Mouse (Mus musculus) myocyte (in vitro differentiated cells): ENCODE measurements at regions not wholly inside any gene's neighbourhood (a gene's known extent, or its start where the extent isn't known, plus 50 kb on each side); places are given as distances from the start of the nearest gene placed in this dataset.

ENCODE experiments used
- H3K27me3 ChIP-seq: one replicate; pipeline ENCODE4 v1.6.1; 2011; ENCODE audit not compliant: control insufficient read depth, insufficient read depth, insufficient read length
- H3K36me3 ChIP-seq: one replicate; pipeline ENCODE4 v1.6.1; 2011; ENCODE audit not compliant: control insufficient read depth, insufficient read depth
- H3K4me2 ChIP-seq: one replicate; pipeline ENCODE4 v1.6.1; 2011; ENCODE audit warnings: low read depth, control low read depth
- H3K4me3 ChIP-seq: one replicate; pipeline ENCODE4 v1.5.1; 2011; ENCODE audit warnings: mild to moderate bottlenecking, control low read depth, moderate library complexity
- H3K79me2 ChIP-seq: one replicate; pipeline ENCODE4 v1.6.1; 2011; ENCODE audit not compliant: control insufficient read depth, insufficient read depth
- H3ac ChIP-seq: one replicate; pipeline ENCODE4 v1.6.1; 2011; ENCODE audit not compliant: control insufficient read depth, insufficient read length
- CEBPB ChIP-seq: IDR thresholded peaks from 2 replicates; pipeline ENCODE4 v1.6.1; 2011; ENCODE audit warnings: mild to moderate bottlenecking, moderate library complexity; ENCODE audit not compliant: poor library complexity, insufficient read depth, severe bottlenecking
- E2F4 ChIP-seq: IDR thresholded peaks from one replicate; pipeline ENCODE4 v1.6.1; 2011; ENCODE audit warnings: mild to moderate bottlenecking, control low read depth, moderate library complexity; ENCODE audit not compliant: insufficient read depth
- MAX ChIP-seq: IDR thresholded peaks from one replicate; pipeline ENCODE4 v1.6.1; 2011; ENCODE audit warnings: low read depth, mild to moderate bottlenecking, control low read depth
- MYOD1 ChIP-seq, 3 experiments: IDR thresholded peaks; one replicate each; pipeline ENCODE4 v1.6.1; 2011; ENCODE audit warnings: control low read depth in 2 of 3, low read depth in 2 of 3, mild to moderate bottlenecking in 2 of 3, moderate library complexity in 1 of 3; ENCODE audit not compliant: insufficient read length in 2 of 3, control insufficient read depth in 1 of 3
- MYOG ChIP-seq, 3 experiments: IDR thresholded peaks; one replicate each; pipeline ENCODE4 v1.6.1; 2011; ENCODE audit warnings: control low read depth in 2 of 3, low read depth in 2 of 3, mild to moderate bottlenecking in 2 of 3; ENCODE audit not compliant: insufficient read length in 2 of 3, control insufficient read depth in 1 of 3, insufficient read depth in 1 of 3
- POLR2A ChIP-seq: IDR thresholded peaks from one replicate; pipeline ENCODE4 v1.6.1; 2011; ENCODE audit warnings: low read depth, mild to moderate bottlenecking, control low read depth, moderate library complexity; ENCODE audit not compliant: insufficient read length
- POLR2AphosphoS2 ChIP-seq: IDR thresholded peaks from one replicate; pipeline ENCODE4 v1.6.1; 2011; ENCODE audit warnings: low read depth, control low read depth; ENCODE audit not compliant: insufficient read length
- REST ChIP-seq: IDR thresholded peaks from one replicate; pipeline ENCODE4 v1.6.1; 2011; ENCODE audit warnings: mild to moderate bottlenecking, control low read depth, moderate library complexity; ENCODE audit not compliant: insufficient read depth, insufficient read length
- SRF ChIP-seq: IDR thresholded peaks from one replicate; pipeline ENCODE4 v1.6.1; 2011; ENCODE audit warnings: low read depth; ENCODE audit not compliant: control insufficient read depth, insufficient read length
- TCF12 ChIP-seq: IDR thresholded peaks from one replicate; pipeline ENCODE4 v1.6.1; 2011; ENCODE audit warnings: mild to moderate bottlenecking, control low read depth; ENCODE audit not compliant: poor library complexity, insufficient read depth, severe bottlenecking
- TCF3 ChIP-seq: IDR thresholded peaks from one replicate; pipeline ENCODE4 v1.6.1; 2011; ENCODE audit warnings: low read depth, control low read depth; ENCODE audit not compliant: insufficient read length
- USF1 ChIP-seq: IDR thresholded peaks from one replicate; pipeline ENCODE4 v1.6.1; 2011; ENCODE audit warnings: low read depth, mild to moderate bottlenecking, control low read depth, moderate library complexity

DNA sequence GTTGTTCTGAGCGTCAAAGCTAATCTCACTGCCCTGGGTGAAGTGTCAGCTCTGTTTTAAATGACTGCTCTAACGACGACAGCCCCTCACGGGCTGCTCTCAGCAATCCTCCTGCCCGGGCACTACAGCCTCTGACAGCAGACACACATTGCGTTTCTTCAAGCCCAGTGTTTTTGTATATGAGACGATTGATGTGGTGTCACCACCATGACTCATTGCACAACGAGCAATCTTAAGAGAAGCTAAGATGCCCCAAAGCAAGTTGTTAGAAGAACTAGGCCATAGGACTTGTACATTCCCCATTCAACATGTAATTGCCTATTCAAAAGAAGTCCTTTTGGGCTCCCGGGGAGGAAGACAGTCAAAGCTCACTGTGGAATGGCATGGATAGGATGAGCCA is 81.3 kb upstream of the Btg1 start:
- Histone ChIP-seq H3K4me3 (no peak overlapping the region), H3K4me2 (no peak overlapping the region), H3K36me3 (no peaks in the 10 kb centered on the region), H3K27me3 (no peaks in the 10 kb centered on the region), H3K79me2 (no peaks in the 10 kb centered on the region), H3ac (no peak overlapping the region)
- TF ChIP-seq TCF12, result no peak
- TF ChIP-seq MYOD1 (IDR thresholded peaks at IDR 0.05; ENCODE audit: control insufficient read depth in 1 of 3, insufficient read length in 2 of 3, low read depth in 2 of 3), result no peak
- TF ChIP-seq POLR2A, result no peak
- no peak for TF ChIP-seq CEBPB

- H3ac ChIP-seq, result no peak overlapping the region
- H3K36me3 ChIP-seq, result no peaks in the 10 kb centered on the region
- no peak for TF ChIP-seq MYOD1 (IDR thresholded peaks at IDR 0.05; ENCODE audit: control insufficient read depth in 1 of 3, insufficient read length in 2 of 3, low read depth in 2 of 3)
- TF ChIP-seq USF1, result no peak
- no peak for TF ChIP-seq TCF12
- no peak overlapping the region for H3K4me3 ChIP-seq
- no peak overlapping the region for H3K4me2 ChIP-seq
- H3K79me2 ChIP-seq, result no peaks in the 10 kb centered on the region
- no peaks in the 10 kb centered on the region for H3K27me3 ChIP-seq
Measured at GRCm38 (mm10) chr10:96540828-96541227, 76.0 kb upstream of the Btg1 start.

DNA sequence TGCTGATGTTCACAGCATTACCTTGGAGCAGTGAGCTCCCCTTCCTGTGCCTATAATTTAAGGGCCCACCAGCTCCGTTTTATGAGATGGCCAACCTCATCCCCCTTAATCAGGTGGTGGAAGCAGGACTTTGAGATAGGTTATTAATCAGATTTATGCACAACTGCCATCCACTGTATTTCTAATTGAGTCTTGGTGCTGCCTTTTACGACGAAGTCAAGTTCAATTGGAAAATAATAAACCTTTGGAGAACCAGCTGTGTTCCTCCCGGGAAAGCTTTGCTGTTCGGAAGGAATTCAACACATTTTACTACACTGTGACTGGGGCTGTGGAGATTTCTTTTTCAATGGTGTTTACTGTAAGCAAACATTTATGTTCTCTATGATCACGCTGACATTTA is 71.5 kb upstream of the Btg1 start:
- Histone ChIP-seq H3K4me3 (no peak overlapping the region), H3ac (no peak overlapping the region), H3K4me2 (no peak overlapping the region), H3K36me3 (no peaks in the 10 kb centered on the region), H3K79me2 (no peaks in the 10 kb centered on the region), H3K27me3 (no peaks in the 10 kb centered on the region)
- no peak for TF ChIP-seq USF1
- no peak for TF ChIP-seq E2F4
- no peak for TF ChIP-seq MAX
- TF ChIP-seq CEBPB, result no peak
- TF ChIP-seq TCF12, result no peak
- TF ChIP-seq TCF3, result no peak

DNA sequence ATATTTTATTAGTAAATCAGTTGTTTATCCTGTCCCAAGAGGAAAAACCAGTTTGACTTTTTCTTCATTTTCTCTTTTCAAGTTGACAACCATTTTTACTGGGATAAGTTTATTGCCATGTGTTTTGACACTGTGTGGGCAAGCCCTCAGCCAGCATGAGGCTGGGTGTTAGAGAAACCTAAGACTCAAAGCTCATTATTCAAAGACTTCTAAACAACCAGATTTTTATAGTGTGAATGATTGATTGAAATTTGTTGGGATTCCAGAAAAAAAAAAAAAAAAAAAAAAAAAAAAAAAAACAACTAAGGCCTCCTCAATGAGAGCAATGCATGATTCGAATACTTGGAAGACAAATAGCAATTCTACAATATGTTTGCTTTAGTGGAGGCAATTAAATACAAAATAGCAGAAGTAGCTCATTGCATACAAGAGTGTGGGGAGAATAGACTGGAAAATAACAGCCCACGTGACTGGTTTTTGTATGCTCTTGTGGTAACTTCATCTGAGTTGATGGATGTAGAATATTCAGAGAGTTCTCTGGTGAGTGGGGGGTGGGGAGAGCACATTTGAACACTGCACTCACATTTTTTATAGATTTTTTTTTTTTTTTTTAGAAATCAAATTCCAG is 70.9 kb upstream of the Btg1 start:
- Histone ChIP-seq H3K79me2 (no peaks in the 10 kb centered on the region), H3K4me3 (no peak overlapping the region), H3K4me2 (no peak overlapping the region), H3ac (no peak overlapping the region), H3K27me3 (no peaks in the 10 kb centered on the region), H3K36me3 (no peaks in the 10 kb centered on the region)
- TF ChIP-seq SRF (no peak), MYOG (IDR thresholded peaks at IDR 0.05; ENCODE audit: control insufficient read depth in 1 of 3, insufficient read depth in 1 of 3, insufficient read length in 2 of 3, low read depth in 2 of 3) (no peak), TCF3 (no peak), REST (no peak), MYOD1 (IDR thresholded peaks at IDR 0.05; ENCODE audit: control insufficient read depth in 1 of 3, insufficient read length in 2 of 3, low read depth in 2 of 3) (no peak), POLR2A (no peak), E2F4 (no peak), POLR2AphosphoS2 (no peak), USF1 (no peak), CEBPB (no peak), TCF12 (no peak), MAX (no peak)

GRCm38 (mm10) chr10:96549651-96550050 is 67.2 kb upstream of the Btg1 start:
- Histone ChIP-seq H3K27me3 (no peaks in the 10 kb centered on the region), H3ac (no peak overlapping the region), H3K79me2 (no peaks in the 10 kb centered on the region), H3K4me3 (no peak overlapping the region), H3K4me2 (no peak overlapping the region), H3K36me3 (no peaks in the 10 kb centered on the region)
- TF ChIP-seq MYOG (IDR thresholded peaks at IDR 0.05; ENCODE audit: control insufficient read depth in 1 of 3, insufficient read depth in 1 of 3, insufficient read length in 2 of 3, low read depth in 2 of 3), result no peak
- TF ChIP-seq SRF, result no peak
- TF ChIP-seq REST, result no peak
- no peak for TF ChIP-seq POLR2A
- TF ChIP-seq MYOD1 (IDR thresholded peaks at IDR 0.05; ENCODE audit: control insufficient read depth in 1 of 3, insufficient read length in 2 of 3, low read depth in 2 of 3), result no peak
- TF ChIP-seq E2F4, result no peak
- no peak for TF ChIP-seq CEBPB
- no peak for TF ChIP-seq POLR2AphosphoS2
- TF ChIP-seq TCF12, result no peak
- TF ChIP-seq MAX, result no peak
- no peak for TF ChIP-seq TCF3
